Mouse (Mus musculus) midbrain, embryonic 10.5 days (tissue): Measurements from ENCODE around the gene Acat2. TPM values are rescaled to one million over a fixed set of nuclear protein-coding genes. Genes with fewer than 3 reads are reported as not detected.
"Not testable (repeated sequence)": the region's sequence is repeated elsewhere in the genome, so short reads cannot be mapped to it uniquely, and the experiment has no call there.

Experiments
- DNase-seq: peaks from one replicate; pipeline ENCODE4 v3.0.0-alpha.2; 2017; ENCODE audit warnings: low spot score
- H3K27ac ChIP-seq: fragments of 300-500 bp; sonication (generic); replicated peaks from 2 replicates; pipeline ENCODE4 v1.5.1; 2016; ENCODE audit warnings: mild to moderate bottlenecking
- H3K27me3 ChIP-seq: fragments of 300-500 bp; sonication (generic); 2 replicates; pipeline ENCODE4 v1.6.1; 2016; ENCODE audit warnings: low read depth, mild to moderate bottlenecking; ENCODE audit not compliant: poor library complexity, severe bottlenecking
- H3K36me3 ChIP-seq: fragments of 300-500 bp; sonication (generic); 2 replicates; pipeline ENCODE4 v1.6.1; 2016; ENCODE audit warnings: mild to moderate bottlenecking, moderate library complexity
- H3K4me1 ChIP-seq: fragments of 300-500 bp; sonication (generic); 2 replicates; pipeline ENCODE4 v1.6.1; 2016
- H3K4me3 ChIP-seq: fragments of 300-500 bp; sonication (generic); 2 replicates; pipeline ENCODE4 v1.5.1; 2016; ENCODE audit warnings: mild to moderate bottlenecking, moderate library complexity
- H3K9me3 ChIP-seq: fragments of 300-500 bp; sonication (generic); replicated peaks from 2 replicates; pipeline ENCODE4 v1.6.1; 2016; ENCODE audit warnings: mild to moderate bottlenecking
- WGBS: fragments of 180-500 bp; shearing (Covaris S2); methylation state at CpG from one replicate; pipeline ENCODE4 v1.1.7; 2016; 5-methylcytosine and 5-hydroxymethylcytosine counted together
- polyA plus RNA-seq: library from polyadenylated mRNA; unstranded; fragments of >200 nt; fragmentation: Nextera tagmentation; extraction: Ambion mirVana; gene quantifications from 2 replicates; pipeline ENCODE4 v1.2.1, GENCODE M21; 2016

Acat2 gene
- polyA plus RNA-seq, 1 experiment from 2014 or later = 410 TPM

DNA sequence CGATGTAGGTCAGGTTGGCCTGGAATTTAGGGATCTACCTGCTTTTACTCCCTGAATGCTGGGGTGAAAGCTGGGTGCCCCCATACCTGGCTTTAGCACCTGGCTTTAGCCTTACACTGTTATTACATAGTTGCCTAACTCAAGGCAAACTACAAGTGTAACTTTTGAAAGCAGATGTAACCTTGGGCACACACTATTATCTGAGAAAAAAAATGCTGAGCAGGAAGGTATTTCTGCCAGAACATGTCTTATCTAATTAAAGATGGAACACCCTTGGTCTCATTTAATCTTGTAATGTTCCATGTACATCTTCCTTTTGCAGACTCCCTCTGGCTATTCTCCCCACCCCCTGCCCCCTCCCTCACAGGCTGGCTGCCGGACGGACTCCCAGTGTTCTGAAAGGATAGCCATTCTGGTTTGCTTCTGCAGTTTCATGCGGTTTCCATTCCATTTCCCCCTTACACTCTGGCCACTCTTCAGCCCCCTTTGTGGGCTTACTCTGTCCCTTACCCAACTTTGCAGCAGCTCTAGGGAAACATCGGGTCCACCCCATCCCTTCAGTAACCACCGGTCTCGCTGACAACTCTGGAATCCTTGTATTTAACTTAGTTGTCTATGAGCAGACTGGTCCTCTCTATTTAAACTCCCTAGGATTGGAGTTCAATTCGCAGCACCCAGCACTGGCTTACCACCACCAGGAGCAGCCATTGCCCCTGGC, 18.8 kb downstream of the Acat2 start:
- Histone ChIP-seq H3K9me3 (no peaks in the 10 kb centered on the region), H3K27me3 (no peaks in the 10 kb centered on the region)
- DNase-seq = no peak

DNA sequence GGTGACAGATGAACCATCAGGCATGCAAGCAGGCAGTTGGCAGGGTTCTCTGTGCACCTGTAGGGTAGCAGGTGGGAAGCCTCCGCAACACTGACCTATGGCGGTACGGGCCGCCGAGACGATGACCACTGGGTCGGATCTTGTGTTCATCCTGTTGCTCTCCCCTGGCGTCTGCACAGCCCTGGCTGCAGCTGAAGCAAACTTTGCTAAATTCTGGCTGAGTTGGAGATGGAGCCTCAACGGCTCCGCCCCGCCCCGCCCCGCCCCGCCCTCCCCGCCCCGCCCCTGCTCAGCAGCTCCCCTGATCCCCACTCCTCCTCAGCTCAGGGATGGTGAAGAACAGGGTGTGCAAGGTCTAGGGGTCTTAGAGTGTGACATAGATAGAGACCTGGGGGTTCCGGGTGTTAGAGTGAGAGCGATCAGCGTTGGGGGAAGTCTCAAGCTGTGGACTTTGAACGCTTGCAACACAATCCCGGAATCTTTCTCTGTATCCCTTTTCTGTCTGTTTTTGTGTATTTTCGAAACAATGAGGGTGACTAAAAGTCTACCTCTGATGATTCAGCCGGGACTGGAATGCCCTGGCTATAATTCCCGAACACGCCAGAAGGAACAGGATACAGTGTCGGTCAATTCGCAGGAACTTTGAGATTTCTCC, 20.3 kb downstream of the Acat2 start, which contains the start of gene Acat3:
TSS of gene Acat3 (minus strand) at position 450 of the 655 bp plus-strand sequence.
- peak; percentile 28 for DNase-seq
- H3K27ac ChIP-seq = peak within 1 kb of the TSS; percentile 33; the same call in 1 of the 2 replicates
- H3K4me3 ChIP-seq = peak within 1 kb of the TSS; percentile 47

More for the DNA sequence above, 18.8 kb downstream of the Acat2 start:
- peaks cover 47% of the 10 kb centered on the region for H3K36me3 ChIP-seq
- H3K4me3 ChIP-seq = no peak overlapping the region
- peaks cover 21% of the 10 kb centered on the region for H3K4me1 ChIP-seq
- H3K27ac ChIP-seq = no peak overlapping the region
- WGBS = 75% methylated on average over 8 of the region's 8 CpGs

DNA sequence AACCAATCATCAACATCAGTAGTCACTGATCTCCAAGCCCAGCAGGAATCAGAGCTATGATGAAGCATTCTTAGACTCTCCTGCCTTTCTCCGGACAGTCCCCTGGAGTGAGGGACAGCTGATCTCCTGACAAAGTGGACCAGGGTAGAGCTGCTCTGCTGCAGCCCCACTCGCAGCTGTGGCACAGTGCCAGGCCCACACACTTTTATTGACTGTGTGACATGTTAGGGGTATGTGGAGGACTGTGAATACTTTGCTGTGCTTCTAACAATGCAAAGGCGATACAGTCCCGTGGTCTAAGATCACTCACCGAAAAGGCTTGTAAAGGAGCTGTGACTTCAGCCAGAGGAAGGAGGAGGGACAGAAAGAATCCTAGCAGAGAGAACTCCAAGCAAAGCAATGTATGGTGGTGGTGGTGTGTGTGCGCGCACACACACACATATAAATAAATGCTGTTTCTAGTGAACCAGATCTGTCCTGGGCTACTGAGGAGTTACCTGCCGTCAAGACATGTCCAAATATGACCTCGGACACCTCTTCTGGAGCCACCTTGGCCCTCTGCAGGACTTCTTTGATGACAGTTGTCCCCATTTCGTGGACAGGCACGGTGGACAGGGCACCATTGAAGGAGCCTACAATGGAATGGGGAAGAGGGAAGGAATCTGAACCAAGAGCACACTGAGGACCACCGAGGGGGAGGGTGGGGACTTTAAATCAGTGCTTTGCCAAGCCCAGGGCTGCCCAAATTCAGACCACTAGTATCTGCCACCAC, 21.0 kb downstream of the Acat2 start:
- peaks cover 21% of the 10 kb centered on the region for H3K4me1 ChIP-seq
- DNase-seq, H3K27ac ChIP-seq, H3K9me3 ChIP-seq, H3K27me3 ChIP-seq: not testable (repeated sequence)
- H3K36me3 ChIP-seq = peaks cover 27% of the 10 kb centered on the region
- WGBS = 67% methylated on average over 3 of the region's 12 CpGs
- H3K4me3 ChIP-seq = peak overlapping the region; percentile 47

More for the DNA sequence above, 20.3 kb downstream of the Acat2 start, which contains the start of gene Acat3:
- Histone ChIP-seq H3K4me1 (peaks cover 21% of the 10 kb centered on the region), H3K27me3 (no peaks in the 10 kb centered on the region), H3K9me3 (no peaks in the 10 kb centered on the region), H3K36me3 (peaks cover 34% of the 10 kb centered on the region)
- 17% methylated on average over 27 of the region's 27 CpGs for WGBS

DNA sequence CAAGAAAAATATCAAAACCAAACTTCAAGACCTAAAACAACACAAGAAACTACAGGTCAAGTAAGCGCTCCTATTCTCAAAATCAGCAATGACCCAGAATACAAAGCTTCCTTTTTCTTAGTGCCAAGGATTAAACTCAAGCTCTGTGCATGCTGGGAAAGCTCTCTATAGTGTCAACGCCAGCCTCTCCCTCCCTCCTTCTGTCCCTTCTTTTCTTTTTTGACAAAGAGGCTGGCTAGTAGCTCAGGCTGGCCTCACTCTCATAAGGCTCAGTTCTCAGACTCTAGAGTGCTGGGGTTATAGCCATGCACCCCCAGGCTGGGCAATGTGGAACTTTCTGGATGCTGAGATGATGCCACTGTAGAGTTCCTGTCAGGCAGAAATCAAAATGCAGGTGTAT, 22.5 kb downstream of the Acat2 start:
- WGBS = 34% methylated on average over 2 of the region's 2 CpGs
- Histone ChIP-seq H3K4me3 (no peak overlapping the region), H3K27me3 (no peaks in the 10 kb centered on the region), H3K9me3 (no peaks in the 10 kb centered on the region), H3K36me3 (peaks cover 14% of the 10 kb centered on the region), H3K27ac (0 out of 2 replicates have a peak overlapping the region, but pooled peaks have one; percentile 42), H3K4me1 (peaks cover 21% of the 10 kb centered on the region)
- no peak for DNase-seq

DNA sequence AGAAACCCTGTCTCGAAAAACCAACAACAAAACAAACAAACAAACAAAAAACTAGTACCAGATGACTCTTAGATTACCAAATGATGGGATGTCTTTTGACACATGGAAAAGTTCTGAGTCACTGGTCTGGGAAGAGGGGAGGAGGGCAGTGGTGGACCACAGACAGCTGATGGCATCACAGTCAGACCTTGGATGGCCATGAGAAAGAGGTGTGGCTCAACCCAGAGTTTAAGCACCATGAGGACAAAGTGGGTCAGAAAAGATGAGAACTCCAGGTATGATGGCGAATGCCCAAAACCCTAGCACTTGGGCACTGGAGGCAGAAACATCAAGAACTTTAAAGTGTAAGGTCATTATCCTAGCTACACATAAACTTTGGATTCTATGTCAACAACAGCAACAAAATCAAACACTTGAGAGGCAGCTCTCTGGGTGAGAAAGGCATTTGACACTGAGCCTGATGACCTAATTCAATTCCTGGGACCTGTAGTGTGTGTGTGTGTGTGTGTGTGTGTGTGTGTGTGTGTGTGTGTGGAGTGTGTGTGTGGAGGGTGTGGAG, 23.1 kb downstream of the Acat2 start:
- 87% methylated on average over 2 of the region's 2 CpGs for WGBS
- H3K27me3 ChIP-seq = no peaks in the 10 kb centered on the region
- no peaks in the 10 kb centered on the region for H3K9me3 ChIP-seq
- peak overlapping the region; percentile 42; the same call in 1 of the 2 replicates for H3K27ac ChIP-seq
- peaks cover 8% of the 10 kb centered on the region for H3K36me3 ChIP-seq
- peaks cover 21% of the 10 kb centered on the region for H3K4me1 ChIP-seq
- DNase-seq = no peak
- H3K4me3 ChIP-seq = no peak overlapping the region

- no peak overlapping the region for H3K27ac ChIP-seq
- H3K27me3 ChIP-seq = no peaks in the 10 kb centered on the region
- H3K4me1 ChIP-seq = peaks cover 20% of the 10 kb centered on the region
- WGBS = 67% methylated on average over 4 of the region's 4 CpGs
- H3K9me3 ChIP-seq = no peaks in the 10 kb centered on the region
- no peak for DNase-seq
- H3K4me3 ChIP-seq = no peak overlapping the region
- H3K36me3 ChIP-seq = 0 out of 2 replicates have a peak, but pooled peaks cover 3% of the 10 kb centered on the region
Observed at GRCm38 (mm10) chr17:12935719-12936118, 24.8 kb downstream of the Acat2 start.

GRCm38 (mm10) chr17:12931576-12931975, 29.0 kb downstream of the Acat2 start:
- H3K36me3 ChIP-seq = peaks cover 20% of the 10 kb centered on the region
- H3K4me3 ChIP-seq, H3K9me3 ChIP-seq, H3K4me1 ChIP-seq, H3K27me3 ChIP-seq, DNase-seq, H3K27ac ChIP-seq: not testable (repeated sequence)
- 86% methylated on average over 5 of the region's 5 CpGs for WGBS

GRCm38 (mm10) chr17:12925703-12926180, 34.8 kb downstream of the Acat2 start:
- H3K27ac ChIP-seq = no peak overlapping the region
- no peak for DNase-seq
- H3K36me3 ChIP-seq = peaks cover 75% of the 10 kb centered on the region
- 89% methylated on average over 8 of the region's 8 CpGs for WGBS
- H3K27me3 ChIP-seq = no peaks in the 10 kb centered on the region
- no peaks in the 10 kb centered on the region for H3K9me3 ChIP-seq
- no peaks in the 10 kb centered on the region for H3K4me1 ChIP-seq
- H3K4me3 ChIP-seq = no peak overlapping the region

GRCm38 (mm10) chr17:12925001-12925400, 35.5 kb downstream of the Acat2 start:
- 96% methylated on average over 3 of the region's 3 CpGs for WGBS
- Histone ChIP-seq H3K36me3 (peaks cover 82% of the 10 kb centered on the region), H3K27me3 (no peaks in the 10 kb centered on the region), H3K27ac (no peak overlapping the region), H3K4me1 (no peaks in the 10 kb centered on the region), H3K9me3 (no peaks in the 10 kb centered on the region), H3K4me3 (no peak overlapping the region)
- DNase-seq = no peak

GRCm38 (mm10) chr17:12921073-12921472, 39.5 kb downstream of the Acat2 start:
- H3K27me3 ChIP-seq = no peaks in the 10 kb centered on the region
- no peak overlapping the region for H3K4me3 ChIP-seq
- H3K27ac ChIP-seq = no peak overlapping the region
- H3K36me3 ChIP-seq = peaks cover 84% of the 10 kb centered on the region
- no peak for DNase-seq
- H3K9me3 ChIP-seq = no peaks in the 10 kb centered on the region
- peaks cover 10% of the 10 kb centered on the region for H3K4me1 ChIP-seq
- WGBS = 98% methylated on average over 1 of the region's 1 CpGs

DNA sequence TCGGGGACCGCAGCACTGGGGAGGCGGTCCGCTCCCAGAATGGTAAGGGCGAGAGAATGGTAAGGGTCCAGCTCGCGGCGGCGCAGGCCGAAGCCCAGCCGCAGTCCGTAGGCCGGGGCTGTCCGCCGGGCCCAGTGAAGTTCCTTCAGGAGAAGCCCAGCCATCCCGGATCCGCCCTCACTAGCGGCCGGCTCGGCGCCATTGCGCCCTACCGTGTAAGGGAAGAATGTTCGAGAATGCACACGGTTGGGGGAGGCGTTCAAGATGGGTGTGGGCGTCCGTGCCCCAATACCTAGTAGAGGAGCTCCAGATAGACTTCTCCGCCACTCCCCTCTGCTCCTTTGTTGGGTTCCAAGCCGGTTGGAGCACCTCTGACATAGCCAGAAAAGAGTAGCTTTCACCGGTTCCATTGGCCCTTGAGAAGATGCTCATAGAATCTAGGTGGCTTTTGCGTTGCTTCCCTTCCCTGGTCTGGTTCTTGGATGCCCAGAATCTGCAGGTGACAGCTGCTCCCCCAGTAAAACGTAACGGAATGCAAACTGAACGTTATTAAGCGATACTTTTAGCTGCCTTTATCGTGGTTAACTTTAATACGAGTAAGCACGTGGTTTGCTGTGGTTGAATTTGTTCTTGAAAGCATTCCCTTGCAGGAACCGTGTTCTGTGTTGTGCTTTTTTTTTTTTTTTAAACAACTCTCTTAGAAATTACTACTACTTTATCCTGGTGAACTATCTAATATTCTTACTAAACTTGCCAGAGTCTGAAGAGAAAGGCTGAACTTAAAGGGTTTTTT, 43.8 kb downstream of the Acat2 start:
- no peak for DNase-seq
- peak overlapping the region; percentile 99 for H3K27ac ChIP-seq
- peak overlapping the region; percentile 96 for H3K4me3 ChIP-seq
- peaks cover 18% of the 10 kb centered on the region for H3K4me1 ChIP-seq
- H3K27me3 ChIP-seq = no peaks in the 10 kb centered on the region
- under 1% methylated on average over 40 of the region's 40 CpGs for WGBS
- H3K9me3 ChIP-seq = no peaks in the 10 kb centered on the region
- H3K36me3 ChIP-seq = peaks cover 73% of the 10 kb centered on the region
